Mouse (Mus musculus): ENCODE measurements around the gene Mafk.

GRCm38 (mm10) chr5:139804573-139805111, 13.3 kb downstream of the Mafk start:
- TF ChIP-seq CTCF (conservative IDR thresholded peaks at IDR 0.05; ENCODE audit: insufficient read depth, insufficient read length, low read depth, low read length) (no peak), POLR2A (IDR thresholded peaks at IDR 0.05; ENCODE audit: low read depth, low read length) (no peak)
